In the genomic region with DNA sequence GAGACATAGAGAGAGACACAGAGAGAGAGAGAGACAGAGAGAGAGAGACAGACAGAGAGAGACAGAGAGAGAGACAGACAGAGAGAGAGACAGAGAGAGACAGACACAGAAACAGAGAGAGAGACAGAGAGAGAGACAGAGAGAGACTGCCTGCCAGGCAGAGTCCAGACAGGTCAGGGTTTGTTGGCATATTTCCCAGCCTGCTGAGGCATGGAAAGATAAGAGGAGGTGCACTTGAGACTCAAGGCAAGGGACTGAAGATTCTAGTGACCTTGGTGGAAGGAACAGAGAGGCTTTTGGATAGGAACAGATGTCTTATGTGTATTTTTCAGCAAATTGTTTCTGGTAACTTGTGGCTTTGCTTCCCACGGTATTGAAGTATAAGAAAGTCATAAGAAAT, we compare ENCODE assay signal across 17 mouse cellular contexts.
DNase-seq lines count a peak whose midpoint lies in the region; ATAC-seq lines count a peak whose summit lies in the region.
"Had no signal": no experiment of that assay in that cellular context is flagged by ENCODE, and none has a peak within 500 bp of the region (broad histone marks: within the 10 kb centered on the region; RNA-seq: fewer than 3 reads in every experiment).

No protein-coding gene starts in this region.

- DNase-seq in adrenal gland, adult (ENCODE audit: inconsistent age in 2 of 2, low spot score in 1 of 2), result peak; percentile 65 to 71
- DNase-seq in adrenal gland, postnatal 4 days (ENCODE audit: low spot score in 2 of 2), result no peak
- peak; percentile 3 for DNase-seq in kidney, postnatal 14 days
- DNase-seq in kidney, adult 18-20 months, result no peak
- DNase-seq in 3T3-L1 (ENCODE audit: low read depth, low spot score), result peak; percentile 33
- DNase-seq in adrenal gland, postnatal 25 days, result peak; percentile 11
- DNase-seq in embryo, embryonic 10.5 days (ENCODE audit: low spot score), result no peak
- DNase-seq: cerebellum, adult 11-12 months; cerebellum, postnatal 25 days; embryo, embryonic 11 days; gastrocnemius, adult 2 months; heart, postnatal 4 days; layer of hippocampus, adult 9-11 months; liver had no signal

- ATAC-seq in activated CD4-positive, CD25-positive, alpha-beta regulatory T cell, adult 4 months, result no peak
- ATAC-seq: inflammation-experienced regulatory T-cells, adult 6 months; midbrain, embryonic 15.5 days had no signal

Comparison
In these comparisons a context has a peak if more than half of its experiments do, and no peak if none do; other contexts are left out.
1. DNase-seq: peak in adrenal gland, adult (2 of 2), kidney, postnatal 14 days (single experiment), 3T3-L1 (single experiment) and adrenal gland, postnatal 25 days (single experiment); none in adrenal gland, postnatal 4 days (0 of 2), kidney, adult 18-20 months (single experiment) and embryo, embryonic 10.5 days (single experiment).